Mouse (Mus musculus): ENCODE data around the gene Slc35c2. TPM values are rescaled to one million over a fixed set of nuclear protein-coding genes. Genes with fewer than 3 reads are reported as not detected.

Slc35c2 gene
- polyA plus RNA-seq, 1 experiment from 2014 or later = 41.9 TPM

GRCm38 (mm10) chr2:165317621-165318263 is 30.1 kb upstream of the Slc35c2 start:
- DNase-seq (ENCODE audit: low spot score) (no peak), ATAC-seq (ENCODE audit: insufficient number of reproducible peaks, low FRiP score, low TSS enrichment, low read depth) (0 out of 2 replicates have a peak, but pooled peaks have one; percentile 12)
- H3K27ac ChIP-seq (replicated peaks; ENCODE audit: low read depth, low read length) = 0 out of 2 replicates have a peak overlapping the region, but pooled peaks have one; percentile 32
- no peaks in the 10 kb centered on the region for H3K27me3 ChIP-seq (ENCODE audit: control insufficient read depth, insufficient read depth, low read length)
- 56% methylated on average over 16 of the region's 16 CpGs for WGBS
- H3K4me2 ChIP-seq (ENCODE audit: low read depth, severe bottlenecking) = no peak overlapping the region
- no peaks in the 10 kb centered on the region; the same call in 1 of the 2 replicates for H3K36me3 ChIP-seq (ENCODE audit: control insufficient read depth, insufficient read depth, low read length)
- no peak overlapping the region for H3K4me3 ChIP-seq (ENCODE audit: low read depth, low read length)
- H3K9me3 ChIP-seq (ENCODE audit: control insufficient read depth, low read length) = no peaks in the 10 kb centered on the region
- no peak overlapping the region for H3K9ac ChIP-seq (ENCODE audit: low read length)
- peaks cover 28% of the 10 kb centered on the region for H3K4me1 ChIP-seq (ENCODE audit: control insufficient read depth, insufficient read depth, low read length)

- no peaks in the 10 kb centered on the region for H3K9me3 ChIP-seq (ENCODE audit: control insufficient read depth, low read length)
- DNase-seq (ENCODE audit: low spot score) (peak; percentile 74), ATAC-seq (ENCODE audit: insufficient number of reproducible peaks, low FRiP score, low TSS enrichment, low read depth) (peak; percentile 80)
- no peak overlapping the region for H3K9ac ChIP-seq (ENCODE audit: low read length)
- H3K36me3 ChIP-seq (ENCODE audit: control insufficient read depth, insufficient read depth, low read length) = no peaks in the 10 kb centered on the region; the same call in 1 of the 2 replicates
- no peak overlapping the region for H3K4me3 ChIP-seq (ENCODE audit: low read depth, low read length)
- 10% methylated on average over 9 of the region's 9 CpGs for WGBS
- H3K27me3 ChIP-seq (ENCODE audit: control insufficient read depth, insufficient read depth, low read length) = no peaks in the 10 kb centered on the region
- peaks cover 28% of the 10 kb centered on the region for H3K4me1 ChIP-seq (ENCODE audit: control insufficient read depth, insufficient read depth, low read length)
- peak overlapping the region; percentile 7; the same call in 1 of the 2 replicates for H3K4me2 ChIP-seq (ENCODE audit: low read depth, severe bottlenecking)
- H3K27ac ChIP-seq (replicated peaks; ENCODE audit: low read depth, low read length) = no peak overlapping the region; the same call in 1 of the 2 replicates
Measured at GRCm38 (mm10) chr2:165316837-165317473, 29.3 kb upstream of the Slc35c2 start.

- H3K9ac ChIP-seq (ENCODE audit: low read length) = no peak overlapping the region
- ATAC-seq (ENCODE audit: insufficient number of reproducible peaks, low FRiP score, low TSS enrichment, low read depth) (no peak), DNase-seq (ENCODE audit: low spot score) (no peak)
- H3K36me3 ChIP-seq (ENCODE audit: control insufficient read depth, insufficient read depth, low read length) = peaks cover 3% of the 10 kb centered on the region
- no peak overlapping the region for H3K4me3 ChIP-seq (ENCODE audit: low read depth, low read length)
- 67% methylated on average over 10 of the region's 10 CpGs for WGBS
- H3K9me3 ChIP-seq (ENCODE audit: control insufficient read depth, low read length) = no peaks in the 10 kb centered on the region
- no peak overlapping the region for H3K27ac ChIP-seq (replicated peaks; ENCODE audit: low read depth, low read length)
- no peak overlapping the region for H3K4me2 ChIP-seq (ENCODE audit: low read depth, severe bottlenecking)
- peaks cover 23% of the 10 kb centered on the region for H3K4me1 ChIP-seq (ENCODE audit: control insufficient read depth, insufficient read depth, low read length)
- no peaks in the 10 kb centered on the region for H3K27me3 ChIP-seq (ENCODE audit: control insufficient read depth, insufficient read depth, low read length)
Measured at GRCm38 (mm10) chr2:165316204-165316603, 28.5 kb upstream of the Slc35c2 start.

GRCm38 (mm10) chr2:165314197-165314596 is 26.5 kb upstream of the Slc35c2 start:
- peaks cover 5% of the 10 kb centered on the region for H3K36me3 ChIP-seq (ENCODE audit: control insufficient read depth, insufficient read depth, low read length)
- H3K4me1 ChIP-seq (ENCODE audit: control insufficient read depth, insufficient read depth, low read length) = peaks cover 20% of the 10 kb centered on the region
- no peaks in the 10 kb centered on the region for H3K27me3 ChIP-seq (ENCODE audit: control insufficient read depth, insufficient read depth, low read length)
- no peak overlapping the region for H3K9ac ChIP-seq (ENCODE audit: low read length)
- WGBS = 93% methylated on average over 8 of the region's 8 CpGs
- H3K4me3 ChIP-seq (ENCODE audit: low read depth, low read length) = no peak overlapping the region
- H3K4me2 ChIP-seq (ENCODE audit: low read depth, severe bottlenecking) = no peak overlapping the region
- H3K9me3 ChIP-seq (ENCODE audit: control insufficient read depth, low read length) = no peaks in the 10 kb centered on the region
- no peak for DNase-seq (ENCODE audit: low spot score)
- H3K27ac ChIP-seq (replicated peaks; ENCODE audit: low read depth, low read length) = no peak overlapping the region
- ATAC-seq (ENCODE audit: insufficient number of reproducible peaks, low FRiP score, low TSS enrichment, low read depth) = no peak

GRCm38 (mm10) chr2:165312381-165312780 is 24.7 kb upstream of the Slc35c2 start:
- peaks cover 11% of the 10 kb centered on the region for H3K4me1 ChIP-seq (ENCODE audit: control insufficient read depth, insufficient read depth, low read length)
- no peak overlapping the region for H3K9ac ChIP-seq (ENCODE audit: low read length)
- ATAC-seq (ENCODE audit: insufficient number of reproducible peaks, low FRiP score, low TSS enrichment, low read depth) (no peak), DNase-seq (ENCODE audit: low spot score) (no peak)
- no peak overlapping the region for H3K4me2 ChIP-seq (ENCODE audit: low read depth, severe bottlenecking)
- WGBS = 81% methylated on average over 7 of the region's 7 CpGs
- H3K4me3 ChIP-seq (ENCODE audit: low read depth, low read length) = no peak overlapping the region
- no peak overlapping the region for H3K27ac ChIP-seq (replicated peaks; ENCODE audit: low read depth, low read length)
- peaks cover 5% of the 10 kb centered on the region for H3K36me3 ChIP-seq (ENCODE audit: control insufficient read depth, insufficient read depth, low read length)
- H3K9me3 ChIP-seq (ENCODE audit: control insufficient read depth, low read length) = no peaks in the 10 kb centered on the region
- H3K27me3 ChIP-seq (ENCODE audit: control insufficient read depth, insufficient read depth, low read length) = no peaks in the 10 kb centered on the region

- peaks cover 5% of the 10 kb centered on the region for H3K36me3 ChIP-seq (ENCODE audit: control insufficient read depth, insufficient read depth, low read length)
- DNase-seq (ENCODE audit: low spot score) = no peak
- no peak overlapping the region for H3K4me3 ChIP-seq (ENCODE audit: low read depth, low read length)
- no peaks in the 10 kb centered on the region for H3K9me3 ChIP-seq (ENCODE audit: control insufficient read depth, low read length)
- peaks cover 3% of the 10 kb centered on the region for H3K4me1 ChIP-seq (ENCODE audit: control insufficient read depth, insufficient read depth, low read length)
- H3K9ac ChIP-seq (ENCODE audit: low read length) = no peak overlapping the region
- H3K27me3 ChIP-seq (ENCODE audit: control insufficient read depth, insufficient read depth, low read length) = no peaks in the 10 kb centered on the region
- no peak for ATAC-seq (ENCODE audit: insufficient number of reproducible peaks, low FRiP score, low TSS enrichment, low read depth)
- no peak overlapping the region for H3K4me2 ChIP-seq (ENCODE audit: low read depth, severe bottlenecking)
- WGBS = 90% methylated on average over 12 of the region's 12 CpGs
- no peak overlapping the region for H3K27ac ChIP-seq (replicated peaks; ENCODE audit: low read depth, low read length)
Measured at GRCm38 (mm10) chr2:165311577-165311976, 23.9 kb upstream of the Slc35c2 start.

- H3K27ac ChIP-seq (replicated peaks; ENCODE audit: low read depth, low read length) = no peak overlapping the region
- H3K9me3 ChIP-seq (ENCODE audit: control insufficient read depth, low read length) = no peaks in the 10 kb centered on the region
- no peak for DNase-seq (ENCODE audit: low spot score)
- no peak for ATAC-seq (ENCODE audit: insufficient number of reproducible peaks, low FRiP score, low TSS enrichment, low read depth)
- H3K4me3 ChIP-seq (ENCODE audit: low read depth, low read length) = no peak overlapping the region
- no peak overlapping the region for H3K4me2 ChIP-seq (ENCODE audit: low read depth, severe bottlenecking)
- H3K9ac ChIP-seq (ENCODE audit: low read length) = no peak overlapping the region
- 78% methylated on average over 13 of the region's 13 CpGs for WGBS
- H3K4me1 ChIP-seq (ENCODE audit: control insufficient read depth, insufficient read depth, low read length) = no peaks in the 10 kb centered on the region
- H3K36me3 ChIP-seq (ENCODE audit: control insufficient read depth, insufficient read depth, low read length) = peaks cover 5% of the 10 kb centered on the region
- no peaks in the 10 kb centered on the region for H3K27me3 ChIP-seq (ENCODE audit: control insufficient read depth, insufficient read depth, low read length)
Measured at GRCm38 (mm10) chr2:165310818-165311425, 23.3 kb upstream of the Slc35c2 start.

GRCm38 (mm10) chr2:165307801-165308200 is 20.1 kb upstream of the Slc35c2 start:
- H3K4me3 ChIP-seq (ENCODE audit: low read depth, low read length) = no peak overlapping the region
- no peak for ATAC-seq (ENCODE audit: insufficient number of reproducible peaks, low FRiP score, low TSS enrichment, low read depth)
- DNase-seq (ENCODE audit: low spot score) = no peak
- H3K9me3 ChIP-seq (ENCODE audit: control insufficient read depth, low read length) = no peaks in the 10 kb centered on the region
- H3K4me2 ChIP-seq (ENCODE audit: low read depth, severe bottlenecking) = no peak overlapping the region
- no peaks in the 10 kb centered on the region for H3K27me3 ChIP-seq (ENCODE audit: control insufficient read depth, insufficient read depth, low read length)
- H3K4me1 ChIP-seq (ENCODE audit: control insufficient read depth, insufficient read depth, low read length) = no peaks in the 10 kb centered on the region
- no peak overlapping the region for H3K27ac ChIP-seq (replicated peaks; ENCODE audit: low read depth, low read length)
- peaks cover 16% of the 10 kb centered on the region for H3K36me3 ChIP-seq (ENCODE audit: control insufficient read depth, insufficient read depth, low read length)
- no peak overlapping the region for H3K9ac ChIP-seq (ENCODE audit: low read length)
- 91% methylated on average over 6 of the region's 6 CpGs for WGBS
